Mouse (Mus musculus): ENCODE data around the gene Rimbp3.

DNA sequence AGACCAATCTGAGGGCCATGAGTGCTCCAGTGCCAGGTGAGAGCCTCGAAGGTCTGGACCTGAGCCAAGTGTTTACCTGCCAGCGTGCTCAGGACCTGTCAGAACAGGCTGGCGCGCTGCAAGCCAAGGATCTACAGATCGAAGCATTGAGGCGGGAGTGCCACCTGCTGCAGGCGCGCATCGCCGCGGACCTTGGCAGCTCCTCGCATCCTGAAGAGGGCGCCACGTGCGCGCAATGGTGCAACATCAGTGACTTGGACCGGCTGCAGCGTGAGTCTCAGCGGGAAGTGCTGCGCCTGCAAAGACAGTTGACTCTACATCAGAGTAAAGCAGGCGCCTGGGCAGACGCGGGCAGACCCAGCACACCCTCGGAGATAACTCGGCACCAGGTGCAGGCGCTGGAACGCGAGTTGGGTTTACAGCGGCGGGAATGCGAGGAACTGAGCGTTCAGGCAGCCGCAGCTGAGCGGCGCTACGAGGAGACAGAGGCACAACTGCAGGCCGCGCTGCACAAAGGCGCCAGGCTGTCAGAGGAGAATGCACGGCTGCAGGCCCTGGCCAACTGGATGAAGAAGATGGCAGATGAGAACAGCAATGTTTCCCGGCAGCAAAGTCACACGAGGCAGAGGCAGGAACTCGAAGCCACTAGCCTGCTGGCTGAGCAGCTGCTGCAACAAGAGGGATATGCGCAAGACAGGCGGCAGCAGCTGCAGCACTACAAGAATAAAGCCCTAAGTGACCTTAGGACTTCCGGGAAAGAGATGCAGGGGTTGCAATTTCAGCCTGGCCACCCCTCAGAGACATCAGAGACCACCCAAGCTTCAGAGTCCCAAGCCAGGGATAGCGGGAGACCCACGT lies 1.8 kb downstream of the Rimbp3 start:
- no peak for TF ChIP-seq POLR2A (IDR thresholded peaks at IDR 0.05; ENCODE audit: borderline replicate concordance, extremely low read depth, insufficient read depth, insufficient read length, poor library complexity, severe bottlenecking)
- peak; percentile 83 for TF ChIP-seq CTCF (IDR thresholded peaks at IDR 0.05; ENCODE audit: borderline replicate concordance, extremely low read depth, insufficient read depth, insufficient read length)

Data from brain, embryonic 14.5 days (tissue).